19 mouse cellular contexts compared by ENCODE assay signal in the genomic region with DNA sequence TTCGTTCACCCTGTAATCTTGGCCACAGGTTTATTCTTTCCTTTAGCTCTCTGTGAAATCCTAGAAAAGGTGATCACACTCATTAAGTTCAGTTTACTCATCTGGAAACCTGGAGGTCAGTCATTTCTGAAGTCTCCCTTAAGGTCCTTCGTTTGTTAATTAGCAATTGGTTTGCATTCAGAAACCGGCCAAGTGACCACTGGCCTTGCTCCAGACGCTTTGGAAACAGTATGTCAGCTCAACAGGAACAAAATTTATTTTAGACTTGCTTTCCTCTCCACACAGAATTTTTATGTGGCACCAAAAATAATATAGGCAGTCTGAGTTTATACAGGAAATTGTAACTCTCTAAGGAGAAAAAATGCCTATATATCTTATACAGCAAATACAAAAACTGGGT.
"Had no signal": no experiment of that assay in that cellular context is flagged by ENCODE, and none has a peak within 500 bp of the region (broad histone marks: within the 10 kb centered on the region; RNA-seq: fewer than 3 reads in every experiment).

No protein-coding gene starts in this region.

- H3K36me3 ChIP-seq: limb, embryonic 12.5 days; liver, embryonic 13.5 days; lung, embryonic 15.5 days; midbrain, embryonic 15.5 days; neural tube, embryonic 12.5 days had no signal

- H3K4me3 ChIP-seq: left cerebral cortex, adult 2 months; limb, embryonic 12.5 days; liver, embryonic 13.5 days; lung, embryonic 15.5 days; megakaryocyte, embryonic 14.5 days; midbrain, embryonic 15.5 days; neural tube, embryonic 12.5 days had no signal

- H3K9ac ChIP-seq: limb, embryonic 12.5 days; liver, embryonic 13.5 days; liver, postnatal 0 days; lung, embryonic 15.5 days; midbrain, embryonic 15.5 days; neural tube, embryonic 12.5 days had no signal

- DNase-seq: kidney, adult 18-20 months; kidney, postnatal 10 days; liver; liver, embryonic 13.5 days; liver, postnatal 0 days; lung, postnatal 14 days; retina, postnatal 1 day; right cerebral cortex, postnatal 4 days; spleen, adult 18-20 months; thymus, adult 2 months; thymus, postnatal 25 days had no signal

- H3K4me2 ChIP-seq: limb, embryonic 12.5 days; liver, embryonic 13.5 days; lung, embryonic 15.5 days; midbrain, embryonic 11.5 days; midbrain, embryonic 15.5 days; neural tube, embryonic 12.5 days had no signal

- H3K27me3 ChIP-seq: limb, embryonic 12.5 days; liver, embryonic 13.5 days; lung, embryonic 15.5 days; megakaryocyte, embryonic 14.5 days; midbrain, embryonic 15.5 days; neural tube, embryonic 12.5 days had no signal

- H3K4me1 ChIP-seq: limb, embryonic 12.5 days; liver, embryonic 13.5 days; lung, embryonic 15.5 days; megakaryocyte, embryonic 14.5 days; midbrain, embryonic 15.5 days; neural tube, embryonic 12.5 days had no signal

- H3K27ac ChIP-seq: left cerebral cortex, adult 2 months; limb, embryonic 12.5 days; liver, embryonic 13.5 days; lung, embryonic 15.5 days; macrophage; midbrain, embryonic 15.5 days; neural tube, embryonic 12.5 days had no signal

- H3K9me3 ChIP-seq: limb, embryonic 12.5 days; liver, embryonic 13.5 days; lung, embryonic 15.5 days; megakaryocyte, embryonic 14.5 days; midbrain, embryonic 15.5 days; neural tube, embryonic 12.5 days had no signal

- ATAC-seq: liver, postnatal 0 days; midbrain, embryonic 15.5 days had no signal
